Mouse (Mus musculus) gastrocnemius, postnatal 36 days (tissue): ENCODE results near the gene Lhx9. TPM values are rescaled to one million over a fixed set of nuclear protein-coding genes. Genes with fewer than 3 reads are reported as not detected.
A peak's percentile ranks its signal among the peaks of the same experiment; 100 is the strongest.

Experiments used
- DNase-seq, 2 experiments: peaks; one replicate each; pipeline ENCODE4 v3.0.0; 2022
- intact Hi-C: fragments of 180-260 bp; cut with DNase I; formaldehyde crosslinking; loops from one replicate; pipeline ENCODE4 v1.15.1; 2025
- long read RNA-seq, 2 experiments: library from polyadenylated mRNA; stranded (forward); transcript quantifications; one replicate each; pipeline ENCODE4 v2.0.0; 2021
- total RNA-seq, 2 experiments: library from RNA; stranded (reverse); gene quantifications; 2 replicates each; pipeline ENCODE4 v1.2.3; 2021

Lhx9 gene
- total RNA-seq, result not detected
- long read RNA-seq, experiment 1, result 0 reads
- long read RNA-seq, experiment 2, result 0 reads

GRCm38 (mm10) chr1:138848511-138849109 lies at the start of gene Lhx9:
Lhx9 (minus strand) TSS chr1:138848577.
- intact Hi-C loops, result no loop called here
- no peak for DNase-seq

DNA sequence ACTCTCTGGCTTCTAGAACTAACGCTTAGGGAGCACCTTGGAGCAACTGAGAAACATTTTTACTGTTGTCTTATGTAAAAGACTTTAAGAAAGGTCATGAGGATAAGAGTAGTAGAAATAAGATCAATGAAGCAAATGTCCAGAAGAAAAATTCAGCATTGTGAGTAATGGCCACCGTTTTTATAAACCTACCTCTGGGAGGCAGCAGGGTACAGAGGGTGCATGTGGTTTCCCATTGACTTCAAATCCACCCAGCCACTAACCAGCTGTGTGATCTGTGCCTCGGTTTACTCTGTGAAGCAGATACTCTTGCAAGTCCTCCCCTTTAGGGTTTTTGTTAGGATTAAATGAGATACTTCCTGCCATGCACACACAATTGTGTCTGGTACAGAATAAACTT lies 47.7 kb upstream of the Lhx9 start:
- intact Hi-C loops, result no loop called here
- DNase-seq, result no peak

DNA sequence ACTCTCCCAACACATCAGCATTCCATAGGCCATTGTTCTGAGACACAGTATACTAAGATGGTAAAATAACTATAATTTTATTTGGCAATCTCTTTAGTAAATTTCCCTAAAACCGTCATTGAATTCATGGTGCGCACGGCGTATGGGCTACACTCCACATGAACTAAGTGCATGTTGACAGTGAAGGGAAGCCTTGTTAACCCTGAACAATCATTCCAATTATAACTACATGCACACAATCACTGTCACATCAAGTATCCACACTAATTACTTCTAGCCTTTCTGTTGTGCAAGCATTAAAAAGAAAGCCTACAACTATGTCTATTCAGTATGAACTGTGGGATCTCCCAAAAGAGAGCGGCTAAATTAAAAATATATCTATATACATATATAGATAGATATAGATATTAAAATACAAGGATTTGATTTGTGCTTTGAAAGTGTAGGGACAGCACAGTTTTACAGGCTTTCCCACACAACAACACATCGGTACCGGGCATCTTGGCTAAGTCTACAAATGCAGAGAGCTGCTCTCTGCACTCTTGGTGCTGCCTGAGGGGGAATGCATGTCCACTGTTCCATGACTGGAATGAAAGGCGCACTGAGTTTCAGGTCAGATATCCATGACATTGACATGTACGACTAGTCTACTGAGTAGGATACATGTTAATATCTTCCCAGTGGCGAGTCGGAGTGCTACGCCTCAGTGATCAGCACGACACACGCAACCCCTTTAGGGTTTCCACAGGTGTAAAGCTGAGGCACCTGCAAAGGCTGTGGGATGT lies 29.3 kb upstream of the Lhx9 start:
- intact Hi-C loops, result no loop called here
- no peak for DNase-seq

DNA sequence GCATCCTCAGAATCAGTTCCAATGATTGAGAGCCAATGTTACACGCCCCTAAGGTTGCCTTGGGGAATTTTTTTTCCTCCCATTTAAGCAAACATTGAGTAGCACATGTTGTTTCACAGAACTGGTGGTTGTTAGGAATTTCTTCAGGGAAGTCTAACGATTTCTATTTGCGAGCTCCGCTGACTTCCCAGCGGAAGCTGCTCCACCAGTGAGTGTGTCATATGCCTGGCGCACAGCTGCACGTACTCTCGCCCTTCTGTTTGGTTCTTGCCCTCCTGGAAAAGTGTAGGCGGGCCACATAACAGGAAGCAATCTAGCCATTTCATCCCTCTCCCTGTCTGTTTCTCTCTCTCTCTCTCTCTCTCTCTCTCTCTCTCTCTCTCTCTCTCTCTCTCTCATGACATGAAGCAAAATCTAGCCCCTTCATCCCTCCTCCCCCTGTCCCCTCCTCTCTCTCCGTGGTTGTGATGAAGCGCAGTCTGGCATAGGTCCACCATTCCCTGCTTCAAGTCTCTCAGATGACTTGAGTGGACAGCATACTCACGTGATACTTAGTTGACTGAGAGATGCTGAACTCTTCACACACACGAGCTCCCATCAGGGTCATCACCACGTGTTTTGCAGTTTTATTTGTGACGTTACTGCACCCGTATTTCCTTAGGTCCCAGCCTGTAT lies 28.1 kb upstream of the Lhx9 start:
- DNase-seq, result no peak
- intact Hi-C loops, result no loop called here

DNA sequence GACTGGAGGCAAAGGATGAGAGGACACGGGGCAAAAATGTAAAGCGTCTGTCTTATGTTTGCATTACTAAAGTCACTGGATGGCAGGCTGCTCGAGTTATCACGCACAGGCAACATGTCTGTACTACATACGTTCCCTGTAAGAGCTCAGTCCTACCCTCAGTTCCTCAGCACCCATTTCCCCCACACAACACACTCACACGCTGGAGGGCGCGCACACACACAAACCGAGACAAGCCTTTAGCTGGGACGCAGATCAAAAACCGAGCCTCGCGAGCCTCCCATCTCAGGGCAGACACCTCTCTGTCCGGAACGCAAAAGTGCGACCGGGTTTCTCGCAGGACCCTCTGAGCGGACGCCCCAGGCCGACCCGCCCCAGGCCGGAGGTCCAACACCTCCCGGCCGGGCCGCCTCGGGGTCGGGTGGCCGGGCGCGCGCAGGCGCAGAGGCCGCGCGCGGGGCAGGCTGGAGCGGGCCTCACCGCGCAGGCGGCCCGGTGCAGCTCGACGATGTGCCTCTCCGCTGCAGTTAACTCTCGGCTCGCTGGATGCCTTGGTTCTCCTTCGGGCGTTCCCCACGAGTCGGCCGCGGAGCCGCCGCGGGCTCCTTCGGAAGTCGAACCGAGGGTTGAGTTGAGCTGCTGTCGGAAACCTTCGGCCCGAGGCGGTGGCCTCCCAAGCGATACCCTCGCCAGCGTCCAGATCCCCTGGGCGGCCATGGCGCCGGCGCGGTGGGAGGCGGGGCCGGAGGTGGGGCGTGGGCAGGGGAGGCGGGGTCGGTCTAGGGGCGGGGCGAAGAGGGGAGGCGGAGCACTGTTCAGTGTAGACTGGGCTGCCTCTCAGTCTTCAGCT lies 7.9 kb upstream of the Lhx9 start, which contains the start of gene 2310009B15Rik:
2310009B15Rik (minus strand) TSS at position 752 of the 850 bp plus-strand sequence.
- peak; percentile 73 to 87 for DNase-seq
- intact Hi-C loops, result loop anchor here (10.0 kb wide), 1 partner anchor 108 kb away; the partner anchor contains the start of gene Dennd1b

DNA sequence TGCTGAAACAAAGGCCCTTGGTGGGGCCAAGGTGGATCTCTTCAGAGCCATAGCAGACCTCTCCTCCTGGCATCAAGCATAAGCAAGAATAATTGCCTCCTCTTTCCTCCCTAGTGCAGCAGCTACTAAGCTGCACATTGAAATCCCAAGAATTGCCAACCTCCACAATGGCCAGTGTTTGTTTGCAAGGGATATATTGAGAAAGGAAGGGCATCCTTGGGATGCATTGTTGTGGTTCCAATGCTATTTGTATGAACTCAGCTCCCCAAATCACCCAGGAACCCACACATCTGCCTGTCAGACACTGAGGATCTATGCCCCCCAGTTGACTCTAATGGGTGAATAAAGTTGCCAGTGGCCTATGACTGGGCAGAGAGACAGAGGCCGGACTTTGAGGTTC lies 2.4 kb upstream of the Lhx9 start:
- intact Hi-C loops, result loop anchor here (10.0 kb wide), 1 partner anchor 114 kb away; the partner anchor contains the start of gene Dennd1b
- no peak for DNase-seq

GRCm38 (mm10) chr1:138850161-138850539 lies 1.8 kb upstream of the Lhx9 start:
- DNase-seq, result no peak
- intact Hi-C loops, result loop anchor here (10.0 kb wide), 1 partner anchor 115 kb away; the partner anchor contains the start of gene Dennd1b

DNA sequence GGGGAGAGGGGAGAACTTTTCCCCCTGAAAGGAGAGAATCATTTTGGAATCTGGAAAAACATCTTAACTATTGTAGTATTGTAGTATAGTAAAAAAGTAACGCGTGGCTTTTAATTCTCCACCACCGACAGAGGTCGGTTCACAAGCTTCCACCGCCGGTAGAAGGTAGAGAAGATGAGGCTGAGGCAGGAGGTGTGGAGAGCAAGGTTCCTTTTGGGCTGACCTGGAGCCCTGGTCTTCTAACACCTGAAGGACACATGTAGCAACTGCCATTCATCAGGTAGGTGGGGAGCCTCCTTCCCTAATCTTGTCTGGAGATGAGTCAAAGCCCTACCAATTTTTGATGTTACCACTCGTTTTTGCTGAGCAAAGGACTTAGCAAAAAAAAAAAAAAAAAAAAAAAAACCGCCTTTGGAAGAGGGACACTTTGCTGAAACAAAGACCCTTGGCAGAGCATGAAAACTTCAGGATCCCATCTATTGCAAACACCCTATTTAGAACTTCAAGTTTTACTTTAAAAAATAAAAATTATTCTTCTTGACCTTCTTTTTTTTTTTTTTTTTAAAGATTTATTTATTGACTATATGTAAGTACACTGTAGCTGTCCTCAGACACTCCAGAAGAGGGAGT lies 1.3 kb upstream of the Lhx9 start:
- intact Hi-C loops, result loop anchor here (10.0 kb wide), 1 partner anchor 115 kb away; the partner anchor contains the start of gene Dennd1b
- no peak for DNase-seq

DNA sequence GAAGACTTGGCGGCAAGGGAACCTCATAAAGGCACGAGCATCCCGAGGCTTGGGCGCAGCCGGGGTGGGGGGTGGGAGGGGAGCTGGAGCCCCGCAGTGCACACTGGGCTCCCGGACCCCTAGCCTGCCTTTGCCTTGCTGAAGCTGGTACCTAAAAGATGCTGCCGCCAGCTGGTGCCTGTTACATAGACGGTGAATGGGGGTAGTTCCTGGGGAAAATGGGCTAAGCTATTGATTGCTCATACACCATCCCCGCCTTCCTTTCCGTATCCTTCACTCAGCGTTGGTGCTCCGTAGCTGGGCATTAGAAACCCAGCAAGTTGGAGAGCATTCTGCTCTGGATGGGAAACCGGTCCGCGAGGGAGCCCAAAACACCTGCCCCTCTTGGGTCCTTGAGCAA lies 351 bp downstream of the Lhx9 start:
- intact Hi-C loops, result no loop called here
- no peak for DNase-seq

DNA sequence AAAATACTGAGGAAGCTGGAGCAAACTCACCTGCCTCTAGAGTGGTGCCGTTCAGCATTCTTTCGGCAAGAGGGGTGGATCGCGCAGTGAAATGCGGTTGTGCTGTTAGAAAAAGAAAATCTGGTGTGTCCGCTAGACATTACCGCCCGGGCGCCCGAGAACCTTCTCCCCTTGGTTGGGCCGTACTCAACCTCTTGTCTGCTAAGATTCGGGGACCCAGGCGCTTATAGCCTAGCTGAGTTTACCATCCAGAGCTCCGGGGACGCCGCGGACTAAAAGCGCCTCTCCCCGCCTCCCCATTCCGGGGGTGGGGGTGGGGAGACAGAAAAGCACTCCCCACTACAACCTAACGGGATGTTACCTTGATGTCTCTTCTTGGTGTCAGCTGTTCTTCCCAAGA lies 1.2 kb downstream of the Lhx9 start:
- intact Hi-C loops, result no loop called here
- DNase-seq, result no peak

GRCm38 (mm10) chr1:138846581-138846980 lies 1.8 kb downstream of the Lhx9 start:
- intact Hi-C loops, result no loop called here
- no peak for DNase-seq

- DNase-seq, result no peak
- intact Hi-C loops, result no loop called here
Measured at GRCm38 (mm10) chr1:138846131-138846530, 2.2 kb downstream of the Lhx9 start.

GRCm38 (mm10) chr1:138845481-138845880 lies 2.9 kb downstream of the Lhx9 start:
- DNase-seq, result no peak
- intact Hi-C loops, result no loop called here

GRCm38 (mm10) chr1:138844166-138844565 lies 4.2 kb downstream of the Lhx9 start:
- intact Hi-C loops, result no loop called here
- no peak for DNase-seq

- intact Hi-C loops, result no loop called here
Measured at GRCm38 (mm10) chr1:138843361-138844091, 4.9 kb downstream of the Lhx9 start.

GRCm38 (mm10) chr1:138842756-138843155 lies 5.6 kb downstream of the Lhx9 start:
- DNase-seq, result no peak
- intact Hi-C loops, result no loop called here

More at GRCm38 (mm10) chr1:138843361-138844091, 4.9 kb downstream of the Lhx9 start:
- DNase-seq, result no peak

DNA sequence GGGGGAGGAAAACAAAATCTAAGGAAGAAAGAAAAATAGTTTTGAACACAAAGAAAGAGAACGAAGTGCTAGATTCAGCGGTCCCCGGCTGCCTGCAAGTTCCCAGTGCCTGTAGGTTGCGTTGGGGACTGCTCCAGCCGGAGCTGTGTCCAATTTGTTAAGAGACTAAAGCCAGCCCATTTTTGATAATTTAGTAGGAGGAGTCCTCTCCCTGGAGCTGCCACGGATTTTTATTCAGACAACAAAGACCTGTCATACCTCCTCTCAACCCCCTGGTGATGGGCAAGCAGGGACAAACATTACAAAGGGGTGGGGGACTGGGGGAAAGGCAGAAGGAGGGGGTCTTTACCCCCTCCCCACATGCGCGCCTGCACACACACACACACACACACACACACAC lies 6.1 kb downstream of the Lhx9 start:
- intact Hi-C loops, result no loop called here
- no peak for DNase-seq

DNA sequence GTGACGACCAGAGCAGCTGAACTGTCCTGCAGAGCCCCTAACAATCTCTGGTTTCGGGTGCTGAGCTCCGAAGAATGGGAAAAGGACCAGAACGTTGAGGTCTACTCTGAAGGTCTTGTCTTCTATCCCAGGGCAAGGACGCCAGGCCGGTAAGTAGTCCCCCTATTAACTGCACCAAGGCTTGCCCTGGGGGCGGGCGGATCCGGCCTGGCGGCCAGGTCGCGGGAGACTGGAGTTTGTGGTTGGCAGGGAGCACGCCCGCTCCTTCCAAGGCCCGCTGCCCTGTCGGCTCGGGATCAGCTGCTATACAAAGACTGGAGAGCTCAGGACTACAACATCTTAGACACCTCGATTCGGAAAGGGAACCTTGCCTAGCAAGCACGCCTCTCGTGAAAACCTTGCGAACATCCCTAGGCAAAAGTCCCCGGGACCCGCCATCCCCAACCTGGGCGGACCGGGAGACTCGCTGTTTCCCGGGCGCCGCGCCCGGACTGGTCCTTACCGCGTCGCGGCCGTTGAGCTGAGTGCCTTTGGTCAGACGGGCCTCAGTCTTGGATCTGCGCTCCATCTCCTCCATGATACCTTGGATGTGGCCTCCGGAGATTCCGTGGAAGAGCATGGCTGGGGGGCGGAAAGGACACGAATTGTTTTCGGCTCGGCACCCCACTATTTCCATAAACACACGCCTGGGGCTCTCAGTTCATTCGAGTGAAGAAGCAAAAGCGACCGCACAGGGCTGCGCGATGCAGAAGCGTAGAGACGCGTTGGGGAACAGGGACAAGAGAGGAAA lies 6.9 kb downstream of the Lhx9 start:
- peak in 1 of 2 experiments; percentile 65 for DNase-seq
- intact Hi-C loops, result no loop called here
